Mouse (Mus musculus): ENCODE results near the gene Ufsp1. TPM values are rescaled to one million over a fixed set of nuclear protein-coding genes. Genes with fewer than 3 reads are reported as not detected.

The Ufsp1 gene
- polyA plus RNA-seq, 1 experiment from 2014 or later, result 18.3 TPM

DNA sequence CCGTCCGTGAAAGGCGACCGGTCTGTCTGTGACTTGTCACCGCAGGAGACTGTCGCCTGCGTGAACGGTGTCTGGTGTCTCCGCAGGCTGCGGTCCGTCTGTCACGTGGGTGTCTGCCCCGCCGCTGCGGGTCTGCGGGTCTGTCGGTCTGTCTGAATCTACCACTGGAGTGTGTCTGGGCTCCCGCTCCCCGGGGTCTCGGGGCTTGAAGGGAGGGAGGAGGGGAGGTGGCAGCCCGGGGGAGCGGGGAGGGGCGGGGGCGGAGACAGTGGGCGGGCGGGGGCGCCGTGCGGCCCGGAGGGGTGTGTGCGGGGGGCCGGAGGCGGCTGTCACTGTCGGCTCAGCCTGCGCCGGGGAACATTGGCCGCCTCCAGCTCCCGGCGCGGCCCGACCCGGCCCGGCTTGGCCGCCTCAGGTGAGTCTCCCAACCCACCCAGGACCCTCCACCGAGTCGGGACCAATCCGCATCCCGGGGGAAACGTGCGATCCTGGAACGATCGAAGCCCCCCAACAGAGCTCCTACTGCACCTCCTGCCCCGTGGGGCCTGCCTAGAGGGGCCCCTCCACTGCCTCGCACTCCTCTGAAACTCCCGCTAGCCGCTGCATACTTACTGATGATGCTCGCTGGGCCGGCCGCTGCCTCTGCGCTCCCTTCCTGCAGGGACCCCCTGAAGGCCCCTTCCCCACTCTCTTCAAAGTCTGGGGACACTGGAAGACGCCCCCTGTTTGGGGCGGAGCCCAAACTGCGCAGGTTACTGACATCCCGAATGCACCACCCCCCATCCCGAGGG, 6.3 kb upstream of the Ufsp1 start:
- peak; percentile 14; the same call in 1 of the 2 replicates for ATAC-seq (ENCODE audit: low read depth)
- under 1% methylated on average over 63 of the region's 65 CpGs for WGBS
- Histone ChIP-seq H3K36me3 (no peaks in the 10 kb centered on the region), H3K4me1 (replicated peaks) (peaks cover 40% of the 10 kb centered on the region), H3K27ac (replicated peaks) (peak overlapping the region; percentile 82), H3K9ac (peak overlapping the region; percentile 77), H3K4me2 (peak overlapping the region; percentile 92), H3K9me3 (peaks cover under 1% of the 10 kb centered on the region; the same call in 1 of the 2 replicates), H3K4me3 (peak overlapping the region; percentile 49), H3K27me3 (peaks cover 49% of the 10 kb centered on the region)

DNA sequence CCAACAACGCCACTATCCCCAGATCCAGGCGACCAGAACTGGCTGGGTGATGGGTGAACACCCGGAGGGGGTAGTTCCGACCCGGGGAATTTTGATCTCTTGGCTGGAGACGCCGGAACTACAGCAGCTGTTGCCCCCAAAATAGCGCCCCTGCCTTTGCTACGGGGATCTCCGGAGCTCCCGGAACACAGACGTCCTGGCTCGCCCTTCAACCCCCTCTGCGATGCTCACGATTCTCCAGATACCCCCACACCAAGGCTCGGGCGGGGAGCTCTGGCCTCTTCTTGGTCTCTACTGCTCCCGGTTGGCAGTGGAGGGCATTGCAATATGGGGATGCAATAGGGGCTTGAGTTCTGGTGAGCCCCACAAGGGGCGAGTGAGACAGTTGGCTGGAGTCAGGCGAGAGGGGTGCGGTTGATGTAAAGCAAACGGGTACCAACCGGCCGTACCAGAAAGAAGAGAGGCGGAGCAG, 5.4 kb upstream of the Ufsp1 start:
- H3K4me2 ChIP-seq, result peak overlapping the region; percentile 92
- H3K27ac ChIP-seq (replicated peaks), result no peak overlapping the region
- H3K9me3 ChIP-seq, result no peaks in the 10 kb centered on the region
- H3K4me1 ChIP-seq (replicated peaks), result peaks cover 49% of the 10 kb centered on the region
- peaks cover 49% of the 10 kb centered on the region for H3K27me3 ChIP-seq
- H3K4me3 ChIP-seq, result peak overlapping the region; percentile 49
- 2% methylated on average over 25 of the region's 25 CpGs for WGBS
- ATAC-seq (ENCODE audit: low read depth), result no peak
- H3K9ac ChIP-seq, result peak overlapping the region; percentile 77
- no peaks in the 10 kb centered on the region for H3K36me3 ChIP-seq

DNA sequence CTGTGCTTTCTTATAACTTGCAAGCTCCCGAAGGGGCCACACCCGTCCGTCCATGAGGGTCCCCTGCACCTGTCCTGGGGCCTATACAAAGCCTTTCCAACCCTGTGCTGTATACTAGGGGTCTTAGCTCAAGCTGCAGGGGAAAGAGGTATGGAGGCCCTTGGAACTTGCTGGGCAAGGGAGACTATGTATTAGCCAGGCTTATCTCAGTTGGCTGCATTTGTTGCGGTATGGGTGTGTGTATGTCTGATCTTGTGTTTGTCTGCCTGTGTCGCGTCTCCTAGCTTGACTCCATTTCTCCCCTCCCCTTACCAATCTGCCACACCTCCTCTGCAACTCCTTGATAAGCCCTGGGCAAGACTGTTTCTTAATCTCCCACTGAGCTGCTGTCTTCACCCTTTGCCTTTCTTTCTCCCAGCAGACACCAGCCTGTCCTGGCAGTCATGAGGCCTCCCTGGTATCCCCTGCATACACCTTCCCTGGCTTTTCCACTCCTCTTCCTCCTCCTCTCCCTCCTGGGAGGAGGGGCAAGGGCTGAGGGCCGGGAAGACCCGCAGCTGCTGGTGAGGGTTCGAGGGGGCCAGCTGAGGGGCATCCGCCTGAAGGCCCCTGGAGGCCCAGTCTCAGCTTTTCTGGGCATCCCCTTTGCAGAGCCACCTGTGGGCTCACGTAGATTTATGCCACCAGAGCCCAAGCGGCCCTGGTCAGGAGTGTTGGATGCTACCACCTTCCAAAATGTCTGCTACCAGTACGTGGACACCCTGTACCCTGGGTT, 4.7 kb upstream of the Ufsp1 start:
- Histone ChIP-seq H3K9me3 (no peaks in the 10 kb centered on the region), H3K4me1 (replicated peaks) (peaks cover 52% of the 10 kb centered on the region), H3K4me2 (peak overlapping the region; percentile 92), H3K27me3 (peaks cover 49% of the 10 kb centered on the region), H3K36me3 (no peaks in the 10 kb centered on the region), H3K9ac (peak overlapping the region; percentile 77), H3K27ac (replicated peaks) (no peak overlapping the region), H3K4me3 (peak overlapping the region; percentile 49)
- WGBS, result 54% methylated on average over 13 of the region's 13 CpGs
- ATAC-seq (ENCODE audit: low read depth), result no peak

DNA sequence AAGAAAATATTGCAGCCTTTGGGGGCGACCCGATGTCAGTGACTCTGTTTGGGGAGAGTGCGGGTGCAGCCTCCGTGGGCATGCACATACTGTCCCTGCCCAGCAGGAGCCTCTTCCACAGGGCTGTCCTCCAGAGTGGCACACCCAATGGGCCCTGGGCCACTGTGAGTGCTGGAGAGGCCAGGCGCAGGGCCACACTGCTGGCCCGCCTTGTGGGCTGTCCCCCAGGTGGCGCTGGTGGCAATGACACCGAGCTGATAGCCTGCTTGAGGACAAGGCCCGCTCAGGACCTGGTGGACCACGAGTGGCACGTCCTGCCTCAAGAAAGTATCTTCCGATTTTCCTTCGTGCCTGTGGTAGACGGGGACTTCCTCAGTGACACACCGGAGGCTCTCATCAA, 3.8 kb upstream of the Ufsp1 start:
- WGBS, result 23% methylated on average over 15 of the region's 15 CpGs
- ATAC-seq (ENCODE audit: low read depth), result no peak
- Histone ChIP-seq H3K9ac (no peak overlapping the region), H3K4me2 (peak overlapping the region; percentile 92; the same call in 1 of the 2 replicates), H3K27me3 (peaks cover 49% of the 10 kb centered on the region), H3K4me3 (no peak overlapping the region), H3K36me3 (peaks cover 8% of the 10 kb centered on the region), H3K4me1 (replicated peaks) (peaks cover 61% of the 10 kb centered on the region), H3K27ac (replicated peaks) (no peak overlapping the region), H3K9me3 (no peaks in the 10 kb centered on the region)

DNA sequence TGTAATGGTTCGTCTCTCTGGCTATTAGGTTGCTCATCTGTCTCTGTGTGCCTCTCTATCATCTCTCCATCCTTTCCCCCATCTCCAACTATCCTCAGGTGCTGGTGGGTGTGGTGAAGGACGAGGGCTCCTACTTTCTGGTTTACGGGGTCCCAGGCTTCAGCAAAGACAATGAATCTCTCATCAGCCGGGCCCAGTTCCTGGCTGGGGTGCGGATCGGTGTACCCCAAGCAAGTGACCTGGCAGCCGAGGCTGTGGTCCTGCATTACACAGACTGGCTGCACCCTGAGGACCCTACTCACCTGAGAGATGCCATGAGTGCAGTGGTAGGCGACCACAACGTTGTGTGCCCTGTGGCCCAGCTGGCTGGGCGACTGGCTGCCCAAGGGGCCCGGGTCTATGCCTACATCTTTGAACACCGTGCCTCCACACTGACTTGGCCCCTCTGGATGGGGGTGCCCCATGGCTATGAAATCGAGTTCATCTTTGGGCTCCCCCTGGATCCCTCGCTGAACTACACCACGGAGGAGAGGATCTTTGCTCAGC, 3.0 kb upstream of the Ufsp1 start:
- peaks cover 55% of the 10 kb centered on the region for H3K4me1 ChIP-seq (replicated peaks)

DNA sequence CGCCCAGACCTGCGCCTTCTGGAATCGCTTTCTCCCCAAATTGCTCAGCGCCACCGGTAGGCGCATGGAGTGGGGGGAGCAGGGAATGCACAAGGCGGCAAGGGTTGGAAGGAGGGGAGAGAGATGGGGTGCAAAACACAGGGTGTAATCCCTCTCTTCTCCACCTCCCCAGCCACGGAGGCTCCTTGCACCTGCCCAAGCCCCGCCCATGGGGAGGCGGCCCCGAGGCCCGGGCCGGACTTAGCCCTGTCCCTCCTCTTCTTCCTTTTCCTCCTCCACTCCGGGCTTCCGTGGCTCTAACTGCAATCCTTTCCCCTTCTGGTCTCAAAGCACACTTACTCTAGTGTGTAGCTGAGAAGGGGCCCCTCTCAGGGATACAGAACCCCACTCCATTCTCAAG, 1.1 kb upstream of the Ufsp1 start:
- 0% methylated on average over 14 of the region's 15 CpGs for WGBS
- Histone ChIP-seq H3K27ac (replicated peaks) (peak overlapping the region; percentile 91), H3K27me3 (peaks cover 42% of the 10 kb centered on the region), H3K4me2 (peak overlapping the region; percentile 100), H3K9me3 (no peaks in the 10 kb centered on the region), H3K9ac (peak overlapping the region; percentile 82), H3K4me1 (replicated peaks) (peaks cover 40% of the 10 kb centered on the region), H3K36me3 (peaks cover 34% of the 10 kb centered on the region), H3K4me3 (peak overlapping the region; percentile 52)
- peak; percentile 2; the same call in 1 of the 2 replicates for ATAC-seq (ENCODE audit: low read depth)

More for the DNA sequence above, 3.0 kb upstream of the Ufsp1 start:
- no peaks in the 10 kb centered on the region for H3K9me3 ChIP-seq
- peaks cover 16% of the 10 kb centered on the region for H3K36me3 ChIP-seq
- H3K27me3 ChIP-seq, result peaks cover 49% of the 10 kb centered on the region
- no peak for ATAC-seq (ENCODE audit: low read depth)
- no peak overlapping the region for H3K4me3 ChIP-seq
- 78% methylated on average over 15 of the region's 15 CpGs for WGBS
- H3K9ac ChIP-seq, result 0 out of 2 replicates have a peak overlapping the region, but pooled peaks have one; percentile 17
- no peak overlapping the region for H3K27ac ChIP-seq (replicated peaks)
- no peak overlapping the region for H3K4me2 ChIP-seq

DNA sequence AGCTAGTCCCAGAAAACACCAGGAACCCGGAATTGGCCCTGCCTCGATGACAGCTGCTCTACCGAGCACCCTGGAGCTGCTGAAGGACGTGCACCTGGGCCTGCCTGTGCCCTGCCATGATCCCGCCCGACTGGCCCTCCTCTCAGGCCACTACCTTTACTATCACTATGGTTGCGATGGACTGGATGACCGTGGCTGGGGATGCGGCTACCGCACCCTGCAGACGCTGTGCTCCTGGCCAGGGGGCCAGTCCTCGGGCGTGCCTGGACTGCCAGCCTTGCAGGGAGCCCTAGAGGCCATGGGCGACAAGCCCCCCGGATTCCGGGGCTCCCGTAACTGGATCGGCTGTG, 290 bp downstream of the Ufsp1 start:
- ATAC-seq (ENCODE audit: low read depth), result peak; percentile 59
- peak overlapping the region; percentile 100 for H3K4me2 ChIP-seq
- H3K27me3 ChIP-seq, result peaks cover 29% of the 10 kb centered on the region
- peak overlapping the region; percentile 52 for H3K4me3 ChIP-seq
- peaks cover 48% of the 10 kb centered on the region for H3K36me3 ChIP-seq
- no peaks in the 10 kb centered on the region for H3K9me3 ChIP-seq
- peak overlapping the region; percentile 91 for H3K27ac ChIP-seq (replicated peaks)
- H3K9ac ChIP-seq, result peak overlapping the region; percentile 82
- 7% methylated on average over 18 of the region's 18 CpGs for WGBS
- peaks cover 27% of the 10 kb centered on the region for H3K4me1 ChIP-seq (replicated peaks)

DNA sequence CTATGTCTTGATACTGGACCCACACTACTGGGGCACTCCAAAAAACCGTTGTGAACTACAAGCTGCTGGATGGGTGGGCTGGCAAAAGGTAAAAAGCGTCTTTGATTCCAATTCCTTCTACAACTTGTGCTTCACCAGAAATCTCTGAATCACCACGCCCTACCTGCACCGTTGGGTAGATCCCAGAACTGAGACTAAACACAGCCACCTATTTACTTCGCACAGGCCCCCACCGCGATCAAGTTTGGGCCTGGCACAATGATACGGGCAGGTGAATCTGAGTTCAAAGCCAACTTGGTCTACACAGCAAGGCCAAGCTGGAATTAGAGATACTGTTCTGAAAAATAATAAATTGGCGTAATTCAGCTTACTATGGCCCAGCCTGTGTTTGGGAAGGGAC, 867 bp downstream of the Ufsp1 start:
- no peaks in the 10 kb centered on the region for H3K9me3 ChIP-seq
- peak overlapping the region; percentile 82 for H3K9ac ChIP-seq
- H3K4me2 ChIP-seq, result peak overlapping the region; percentile 100
- peaks cover 54% of the 10 kb centered on the region for H3K36me3 ChIP-seq
- H3K27me3 ChIP-seq, result peaks cover 23% of the 10 kb centered on the region
- 82% methylated on average over 9 of the region's 9 CpGs for WGBS
- peak overlapping the region; percentile 52 for H3K4me3 ChIP-seq
- no peak for ATAC-seq (ENCODE audit: low read depth)
- H3K4me1 ChIP-seq (replicated peaks), result peaks cover 27% of the 10 kb centered on the region
- H3K27ac ChIP-seq (replicated peaks), result peak overlapping the region; percentile 91; the same call in 1 of the 2 replicates

DNA sequence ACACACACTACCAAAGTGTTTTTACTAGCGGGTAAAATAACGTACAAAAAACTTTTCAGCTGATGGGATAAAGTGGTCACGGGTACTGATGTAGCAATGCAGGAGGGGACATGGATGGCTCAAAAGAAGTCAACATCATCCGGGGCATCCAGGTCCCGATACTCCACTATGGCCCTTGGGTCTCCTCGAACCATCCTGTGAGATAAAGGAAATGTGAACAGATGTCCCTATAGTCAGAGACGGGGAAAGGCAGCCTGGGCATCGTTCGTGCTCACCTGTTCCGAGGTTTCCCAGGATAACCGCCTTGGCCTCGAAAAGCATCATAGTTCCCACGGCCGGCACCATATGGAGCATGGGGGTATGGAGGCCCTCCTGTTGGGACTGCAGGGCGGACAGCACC, 1.3 kb downstream of the Ufsp1 start:
- Histone ChIP-seq H3K4me3 (no peak overlapping the region), H3K9ac (peak overlapping the region; percentile 82; the same call in 1 of the 2 replicates), H3K4me1 (replicated peaks) (peaks cover 27% of the 10 kb centered on the region), H3K27me3 (peaks cover 19% of the 10 kb centered on the region), H3K9me3 (no peaks in the 10 kb centered on the region), H3K36me3 (peaks cover 58% of the 10 kb centered on the region), H3K4me2 (0 out of 2 replicates have a peak overlapping the region, but pooled peaks have one; percentile 100), H3K27ac (replicated peaks) (no peak overlapping the region)
- no peak for ATAC-seq (ENCODE audit: low read depth)
- whole genome bisulfite sequencing, result 94% methylated on average over 15 of the region's 15 CpGs

DNA sequence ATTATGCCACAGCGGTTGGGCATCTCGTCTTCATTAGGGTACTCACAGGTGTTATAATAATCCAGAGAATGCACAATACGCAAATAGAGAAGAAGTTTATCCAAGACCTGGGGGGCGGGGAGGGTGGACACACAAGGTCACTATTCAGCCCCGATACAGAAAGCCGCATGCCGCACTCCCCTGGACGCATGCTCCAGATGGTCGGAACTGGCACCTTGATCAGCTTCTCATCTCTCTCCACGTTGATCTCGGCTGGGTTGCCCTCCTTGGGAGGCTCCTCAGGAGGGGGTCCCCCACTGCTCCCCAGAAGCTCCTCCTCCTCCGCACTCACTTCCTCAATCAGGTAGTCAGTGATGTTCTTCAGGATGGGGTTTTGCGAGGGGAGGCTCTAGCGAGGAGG, 2.7 kb downstream of the Ufsp1 start:
- Histone ChIP-seq H3K9me3 (no peaks in the 10 kb centered on the region), H3K4me2 (no peak overlapping the region), H3K36me3 (peaks cover 72% of the 10 kb centered on the region), H3K27ac (replicated peaks) (no peak overlapping the region), H3K4me3 (no peak overlapping the region), H3K4me1 (replicated peaks) (peaks cover 33% of the 10 kb centered on the region), H3K9ac (no peak overlapping the region), H3K27me3 (peaks cover 6% of the 10 kb centered on the region)
- 90% methylated on average over 14 of the region's 14 CpGs for WGBS
- no peak for ATAC-seq (ENCODE audit: low read depth)

DNA sequence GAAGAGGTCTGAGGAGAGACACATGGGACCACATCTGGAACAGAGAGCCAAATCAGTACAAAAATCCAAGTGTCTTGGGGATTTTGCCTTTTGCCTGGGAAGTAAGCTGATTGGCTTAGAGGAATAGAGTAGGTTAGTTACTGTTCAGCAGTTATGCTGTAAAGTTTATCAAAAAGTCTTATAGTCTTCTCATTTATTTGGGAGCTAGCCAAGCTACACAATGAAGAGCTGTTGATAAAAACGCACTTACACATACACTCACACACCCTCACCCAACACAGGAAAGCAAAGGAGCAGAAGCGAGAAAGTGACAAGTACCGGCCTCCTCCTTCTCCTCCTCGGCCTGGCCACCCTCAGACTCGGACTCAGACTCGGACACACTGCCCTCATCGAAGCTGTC, 4.8 kb downstream of the Ufsp1 start:
- Histone ChIP-seq H3K4me2 (no peak overlapping the region), H3K27ac (replicated peaks) (no peak overlapping the region), H3K27me3 (no peaks in the 10 kb centered on the region), H3K4me1 (replicated peaks) (peaks cover 32% of the 10 kb centered on the region), H3K9me3 (no peaks in the 10 kb centered on the region), H3K36me3 (peaks cover 94% of the 10 kb centered on the region), H3K4me3 (no peak overlapping the region), H3K9ac (no peak overlapping the region)
- WGBS, result 91% methylated on average over 7 of the region's 7 CpGs
- no peak for ATAC-seq (ENCODE audit: low read depth)

DNA sequence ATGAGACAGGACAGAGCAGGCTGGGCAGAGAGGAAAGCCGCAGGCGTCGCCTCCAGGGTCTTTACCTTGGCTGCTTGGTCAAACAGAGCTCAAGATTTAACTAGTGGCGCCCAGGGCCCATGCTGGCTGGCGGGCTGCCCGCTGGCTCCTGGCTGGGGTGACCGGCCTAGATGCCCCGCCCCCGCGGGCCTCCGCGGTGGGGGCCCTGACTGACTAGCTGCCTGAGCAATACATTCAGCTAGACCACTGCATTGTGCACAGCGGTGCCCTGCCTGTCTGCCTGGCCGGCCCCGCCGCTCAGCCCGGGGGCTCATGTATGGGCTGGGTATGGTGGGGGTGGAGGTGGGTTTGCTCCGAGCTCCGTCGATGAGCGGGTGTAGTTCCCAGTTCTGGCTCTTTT, 6.8 kb downstream of the Ufsp1 start:
- no peaks in the 10 kb centered on the region for H3K9me3 ChIP-seq
- peaks cover 81% of the 10 kb centered on the region for H3K36me3 ChIP-seq
- WGBS, result 78% methylated on average over 21 of the region's 21 CpGs
- H3K27me3 ChIP-seq, result no peaks in the 10 kb centered on the region
- no peak overlapping the region for H3K4me3 ChIP-seq
- H3K9ac ChIP-seq, result peak overlapping the region; percentile 8; the same call in 1 of the 2 replicates
- no peak overlapping the region for H3K4me2 ChIP-seq
- no peak overlapping the region for H3K27ac ChIP-seq (replicated peaks)
- ATAC-seq (ENCODE audit: low read depth), result no peak
- peaks cover 41% of the 10 kb centered on the region for H3K4me1 ChIP-seq (replicated peaks)

All from neural tube, embryonic 13.5 days (tissue).